Mouse (Mus musculus) lung, embryonic 14.5 days (tissue): ENCODE results near the gene Fdxr. TPM values are rescaled to one million over a fixed set of nuclear protein-coding genes. Genes with fewer than 3 reads are reported as not detected.

Experiments
- ATAC-seq: fragments of 200-750 bp; cut with Nextera tagmentation; 2 replicates; pipeline ENCODE4 v1.8.0; 2017; ENCODE audit warnings: mild to moderate bottlenecking, moderate TSS enrichment, moderate library complexity; ENCODE audit not compliant: insufficient read depth
- DNase-seq: peaks from one replicate; pipeline ENCODE4 v3.0.0-alpha.2; 2015
- H3K27ac ChIP-seq: fragments of 300-500 bp; sonication (generic); 2 replicates; pipeline ENCODE4 v1.5.1; 2014; ENCODE audit warnings: low read depth, mild to moderate bottlenecking, moderate library complexity
- H3K27me3 ChIP-seq: fragments of 300-500 bp; sonication (generic); 2 replicates; pipeline ENCODE4 v1.6.1; 2014; ENCODE audit warnings: low read length, control low read depth; ENCODE audit not compliant: insufficient read depth
- H3K36me3 ChIP-seq: fragments of 300-500 bp; sonication (generic); 2 replicates; pipeline ENCODE4 v1.6.1; 2014; ENCODE audit warnings: control low read depth; ENCODE audit not compliant: insufficient read depth
- H3K4me1 ChIP-seq: fragments of 300-500 bp; sonication (generic); 2 replicates; pipeline ENCODE4 v1.6.1; 2014; ENCODE audit warnings: antibody characterized with exemption, control low read depth; ENCODE audit not compliant: insufficient read depth
- H3K4me2 ChIP-seq: fragments of 300-500 bp; sonication (generic); 2 replicates; pipeline ENCODE4 v1.6.1; 2014; ENCODE audit warnings: mild to moderate bottlenecking
- H3K4me3 ChIP-seq: fragments of 300-500 bp; sonication (generic); 2 replicates; pipeline ENCODE4 v1.5.1; 2014; ENCODE audit warnings: low read depth, low read length
- H3K9ac ChIP-seq: fragments of 300-500 bp; sonication (generic); 2 replicates; pipeline ENCODE4 v1.6.1; 2014
- H3K9me3 ChIP-seq: fragments of 300-500 bp; sonication (generic); 2 replicates; pipeline ENCODE4 v1.6.1; 2016; ENCODE audit warnings: low read depth, low read length, control low read depth
- CTCF ChIP-seq: IDR thresholded peaks from 2 replicates; pipeline ENCODE4 v1.5.1; 2016; ENCODE audit warnings: antibody characterized with exemption, low read depth
- WGBS: fragments of 180-500 bp; shearing (Covaris S2); extraction: QIAGEN DNeasy Blood & Tissue Kit; methylation state at CpG from one replicate; pipeline ENCODE4 v1.1.7; 2014; 5-methylcytosine and 5-hydroxymethylcytosine counted together
- polyA plus RNA-seq: library from polyadenylated mRNA; unstranded; fragments of >200 nt; fragmentation: Nextera tagmentation; extraction: Ambion mirVana; gene quantifications from 2 replicates; pipeline ENCODE4 v1.2.1, GENCODE M21; 2014

Fdxr gene
- polyA plus RNA-seq, 1 experiment from 2014 or later, result 10.4 TPM

- peak overlapping the region; percentile 16; the same call in 1 of the 2 replicates for H3K9ac ChIP-seq
- peak overlapping the region; percentile 36 for H3K4me3 ChIP-seq
- 0 out of 2 replicates have a peak, but pooled peaks have one; percentile 10 for TF ChIP-seq CTCF
- no peaks in the 10 kb centered on the region for H3K36me3 ChIP-seq
- H3K27ac ChIP-seq, result no peak overlapping the region
- H3K4me2 ChIP-seq, result peak overlapping the region; percentile 62
- no peaks in the 10 kb centered on the region for H3K9me3 ChIP-seq
- H3K4me1 ChIP-seq, result no peaks in the 10 kb centered on the region
- peaks cover 82% of the 10 kb centered on the region for H3K27me3 ChIP-seq
- 2% methylated on average over 63 of the region's 63 CpGs for WGBS
- peak; percentile 32 for DNase-seq
- peak; percentile 15; the same call in 1 of the 2 replicates for ATAC-seq
These were observed 27.0 kb downstream of the Fdxr start for GRCm38 (mm10) chr11:115249721-115250404.

DNA sequence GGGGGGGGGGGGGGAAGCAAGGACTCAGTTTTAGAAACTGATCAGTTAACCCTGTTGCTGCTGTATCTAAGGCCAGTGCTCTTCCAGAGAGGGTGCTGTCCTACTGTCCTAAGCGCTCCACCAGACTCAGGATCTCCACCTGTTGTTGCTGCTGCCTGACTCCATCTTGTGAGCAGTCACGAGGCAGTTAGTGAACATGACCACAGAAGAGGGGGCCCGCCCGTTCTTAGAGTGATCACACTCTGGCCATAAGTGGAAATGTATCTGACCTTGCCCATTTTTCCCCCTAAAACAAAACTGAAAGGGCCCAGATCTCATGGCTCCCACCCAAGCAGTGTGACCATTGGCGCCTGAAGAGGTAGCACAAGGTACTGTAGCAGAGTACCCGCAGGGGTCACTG lies 28.9 kb downstream of the Fdxr start:
- Histone ChIP-seq H3K27me3 (peaks cover 67% of the 10 kb centered on the region), H3K9ac (no peak overlapping the region), H3K27ac (no peak overlapping the region), H3K36me3 (0 out of 2 replicates have a peak, but pooled peaks cover 2% of the 10 kb centered on the region), H3K4me3 (no peak overlapping the region), H3K4me1 (no peaks in the 10 kb centered on the region), H3K9me3 (no peaks in the 10 kb centered on the region), H3K4me2 (no peak overlapping the region)
- WGBS, result 52% methylated on average over 6 of the region's 6 CpGs
- no peak for TF ChIP-seq CTCF
- no peak for DNase-seq
- ATAC-seq, result no peak

GRCm38 (mm10) chr11:115247240-115247639 lies 29.6 kb downstream of the Fdxr start:
- Histone ChIP-seq H3K9ac (no peak overlapping the region), H3K27me3 (peaks cover 61% of the 10 kb centered on the region), H3K27ac (no peak overlapping the region), H3K4me1 (no peaks in the 10 kb centered on the region), H3K4me3 (no peak overlapping the region), H3K36me3 (0 out of 2 replicates have a peak, but pooled peaks cover 2% of the 10 kb centered on the region), H3K4me2 (no peak overlapping the region), H3K9me3 (no peaks in the 10 kb centered on the region)
- DNase-seq, result no peak
- WGBS, result 19% methylated on average over 3 of the region's 3 CpGs
- no peak for TF ChIP-seq CTCF
- no peak for ATAC-seq

GRCm38 (mm10) chr11:115246386-115246785 lies 30.5 kb downstream of the Fdxr start:
- TF ChIP-seq CTCF, result no peak
- no peak overlapping the region for H3K27ac ChIP-seq
- ATAC-seq (no peak), DNase-seq (no peak)
- no peaks in the 10 kb centered on the region for H3K9me3 ChIP-seq
- no peak overlapping the region for H3K4me3 ChIP-seq
- H3K9ac ChIP-seq, result no peak overlapping the region
- no peaks in the 10 kb centered on the region for H3K4me1 ChIP-seq
- no peak overlapping the region for H3K4me2 ChIP-seq
- peaks cover 53% of the 10 kb centered on the region for H3K27me3 ChIP-seq
- WGBS, result 56% methylated on average over 8 of the region's 8 CpGs
- 0 out of 2 replicates have a peak, but pooled peaks cover 2% of the 10 kb centered on the region for H3K36me3 ChIP-seq

GRCm38 (mm10) chr11:115244840-115245239 lies 32.0 kb downstream of the Fdxr start:
- H3K36me3 ChIP-seq, result 0 out of 2 replicates have a peak, but pooled peaks cover 2% of the 10 kb centered on the region
- H3K4me1 ChIP-seq, result no peaks in the 10 kb centered on the region
- no peak for ATAC-seq
- TF ChIP-seq CTCF, result no peak
- H3K4me2 ChIP-seq, result no peak overlapping the region
- H3K27me3 ChIP-seq, result peaks cover 38% of the 10 kb centered on the region
- DNase-seq, result no peak
- H3K9ac ChIP-seq, result no peak overlapping the region
- H3K9me3 ChIP-seq, result no peaks in the 10 kb centered on the region
- no peak overlapping the region for H3K4me3 ChIP-seq
- H3K27ac ChIP-seq, result no peak overlapping the region
- WGBS, result 63% methylated on average over 8 of the region's 8 CpGs

- Histone ChIP-seq H3K4me3 (no peak overlapping the region), H3K27ac (no peak overlapping the region), H3K9ac (no peak overlapping the region), H3K4me2 (no peak overlapping the region), H3K4me1 (no peaks in the 10 kb centered on the region), H3K9me3 (no peaks in the 10 kb centered on the region), H3K27me3 (peaks cover 28% of the 10 kb centered on the region), H3K36me3 (0 out of 2 replicates have a peak, but pooled peaks cover 2% of the 10 kb centered on the region)
- ATAC-seq, result no peak
- DNase-seq, result no peak
- TF ChIP-seq CTCF, result no peak
- 75% methylated on average over 12 of the region's 12 CpGs for WGBS
These were observed 33.1 kb downstream of the Fdxr start for GRCm38 (mm10) chr11:115243783-115244182.

DNA sequence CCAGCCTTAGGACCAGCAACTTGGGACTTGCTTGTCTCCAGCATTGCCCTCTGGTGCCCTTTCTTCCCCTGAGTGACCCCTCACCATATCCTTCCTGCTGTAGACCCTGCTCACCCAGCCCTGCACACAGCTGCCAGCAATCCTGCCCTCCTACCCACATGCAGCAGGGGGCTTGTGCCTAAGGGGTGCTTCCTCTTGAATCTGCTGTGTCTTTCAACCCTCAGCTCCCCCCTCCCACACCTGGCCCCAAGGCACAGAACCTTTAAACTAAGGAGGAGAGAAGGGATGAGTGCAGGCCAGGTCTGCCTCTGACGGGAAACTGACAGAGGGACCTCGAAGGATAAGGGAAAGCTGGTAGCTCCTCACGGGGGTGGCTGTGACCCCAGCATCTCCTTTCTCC lies 34.1 kb downstream of the Fdxr start:
- H3K4me2 ChIP-seq, result no peak overlapping the region
- H3K4me3 ChIP-seq, result no peak overlapping the region
- H3K4me1 ChIP-seq, result no peaks in the 10 kb centered on the region
- no peak overlapping the region for H3K27ac ChIP-seq
- no peak for TF ChIP-seq CTCF
- DNase-seq (no peak), ATAC-seq (no peak)
- no peaks in the 10 kb centered on the region for H3K9me3 ChIP-seq
- no peak overlapping the region for H3K9ac ChIP-seq
- 56% methylated on average over 3 of the region's 3 CpGs for WGBS
- H3K27me3 ChIP-seq, result peaks cover 18% of the 10 kb centered on the region
- H3K36me3 ChIP-seq, result 0 out of 2 replicates have a peak, but pooled peaks cover 2% of the 10 kb centered on the region
